Mouse (Mus musculus) liver, embryonic 15.5 days (tissue): ENCODE measurements around the gene Pik3r4. TPM values are rescaled to one million over a fixed set of nuclear protein-coding genes. Genes with fewer than 3 reads are reported as not detected.
"Not testable (repeated sequence)": the region's sequence is repeated elsewhere in the genome, so short reads cannot be mapped to it uniquely, and the experiment has no call there.

ENCODE experiments used
- ATAC-seq: fragments of 200-750 bp; cut with Nextera tagmentation; 2 replicates; pipeline ENCODE4 v1.8.0; 2017; ENCODE audit warnings: moderate number of reproducible peaks, mild to moderate bottlenecking, moderate library complexity; ENCODE audit not compliant: insufficient read depth
- H3K27ac ChIP-seq: fragments of 300-500 bp; sonication (generic); replicated peaks from 2 replicates; pipeline ENCODE4 v1.5.1; 2015; ENCODE audit warnings: mild to moderate bottlenecking, inconsistent platforms
- H3K27me3 ChIP-seq: fragments of 300-500 bp; sonication (generic); 2 replicates; pipeline ENCODE4 v1.6.1; 2015; ENCODE audit warnings: mild to moderate bottlenecking, inconsistent platforms
- H3K36me3 ChIP-seq: fragments of 300-500 bp; sonication (generic); replicated peaks from 2 replicates; pipeline ENCODE4 v1.6.1; 2015; ENCODE audit warnings: moderate library complexity, mild to moderate bottlenecking, inconsistent platforms
- H3K4me1 ChIP-seq: fragments of 300-500 bp; sonication (generic); replicated peaks from 2 replicates; pipeline ENCODE4 v1.6.1; 2015; ENCODE audit warnings: inconsistent platforms
- H3K4me2 ChIP-seq: fragments of 300-500 bp; sonication (generic); 2 replicates; pipeline ENCODE4 v1.6.1; 2015; ENCODE audit warnings: moderate library complexity, mild to moderate bottlenecking, inconsistent platforms
- H3K4me3 ChIP-seq: fragments of 300-500 bp; sonication (generic); replicated peaks from 2 replicates; pipeline ENCODE4 v1.5.1; 2015; ENCODE audit warnings: mild to moderate bottlenecking, inconsistent platforms
- H3K9ac ChIP-seq: fragments of 300-500 bp; sonication (generic); 2 replicates; pipeline ENCODE4 v1.6.1; 2015; ENCODE audit warnings: moderate library complexity, mild to moderate bottlenecking, inconsistent platforms
- H3K9me3 ChIP-seq: fragments of 300-500 bp; sonication (generic); replicated peaks from 2 replicates; pipeline ENCODE4 v1.6.1; 2016; ENCODE audit warnings: inconsistent platforms
- WGBS: fragments of 180-500 bp; shearing (Covaris S2); methylation state at CpG from one replicate; pipeline ENCODE4 v1.1.7; 2015; ENCODE audit warnings: mixed read lengths; ENCODE audit not compliant: insufficient replicate concordance; 5-methylcytosine and 5-hydroxymethylcytosine counted together
- polyA plus RNA-seq: library from polyadenylated mRNA; unstranded; fragments of >200 nt; fragmentation: Nextera tagmentation; extraction: Ambion mirVana; gene quantifications from 2 replicates; pipeline ENCODE4 v1.2.1, GENCODE M21; 2015

Gene Pik3r4
- polyA plus RNA-seq: 5.3 and 6.4 TPM in 2 replicates

DNA sequence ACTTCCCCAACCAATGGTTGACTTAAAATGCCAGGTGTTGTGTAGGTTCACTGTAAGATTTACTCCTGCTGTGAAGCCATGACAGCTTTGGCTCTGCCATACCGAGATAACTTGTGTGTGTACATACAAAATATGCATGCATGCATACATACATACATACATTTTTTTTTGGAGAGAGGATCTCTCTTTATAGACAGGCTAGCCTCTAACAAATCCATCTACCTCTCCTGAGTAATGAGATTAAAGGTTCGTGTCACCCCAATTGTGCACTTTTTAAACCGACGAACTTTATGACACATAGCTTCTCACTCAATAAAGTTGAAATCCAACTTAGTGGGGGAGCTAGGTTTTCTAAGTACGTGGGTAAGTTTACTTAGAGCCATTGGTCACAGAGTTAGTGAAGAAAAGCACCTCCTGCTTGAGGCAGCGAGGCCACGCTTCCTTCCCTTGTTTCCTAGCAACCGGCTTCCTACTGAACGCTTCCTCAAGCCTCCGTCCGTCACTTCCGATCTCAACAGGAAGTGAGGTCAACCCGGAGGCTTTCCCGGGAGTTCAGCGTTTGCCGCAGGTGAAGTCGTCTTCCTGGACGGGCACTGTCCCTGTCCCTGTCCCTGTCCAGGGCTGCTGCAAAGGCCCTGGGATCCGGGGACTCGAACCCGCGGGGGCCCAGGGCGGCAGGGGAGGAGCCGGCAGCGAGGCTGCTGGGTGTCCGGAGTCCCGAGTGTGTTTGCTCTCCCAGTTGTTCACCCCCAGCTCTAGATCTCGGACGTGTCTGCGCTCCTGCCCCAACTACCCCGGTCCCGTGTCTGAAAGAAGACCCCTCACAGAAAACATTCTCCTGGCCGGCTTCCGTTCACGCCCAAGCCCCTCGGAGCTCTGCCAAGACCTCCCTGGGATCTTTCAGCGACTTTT, at the start of gene Pik3r4:
Gene Pik3r4 (plus strand): TSS at position 519 of the 912 bp plus-strand sequence.
- H3K9me3 ChIP-seq: no peaks in the 10 kb centered on the region
- H3K4me3 ChIP-seq: peak within 1 kb of the TSS; percentile 80
- peak within 1 kb of the TSS; percentile 76 for H3K4me2 ChIP-seq
- H3K4me1 ChIP-seq: peaks cover 8% of the 10 kb centered on the region; the same call in 1 of the 2 replicates
- peak within 1 kb of the TSS; percentile 67; the same call in 1 of the 2 replicates for H3K27ac ChIP-seq
- H3K9ac ChIP-seq: peak within 1 kb of the TSS; percentile 77
- ATAC-seq: peak; percentile 79
- H3K36me3 ChIP-seq: 0 out of 2 replicates have a peak, but pooled peaks cover 11% of the 10 kb centered on the region
- no peaks in the 10 kb centered on the region for H3K27me3 ChIP-seq
- 5% methylated on average over 37 of the region's 37 CpGs for WGBS

DNA sequence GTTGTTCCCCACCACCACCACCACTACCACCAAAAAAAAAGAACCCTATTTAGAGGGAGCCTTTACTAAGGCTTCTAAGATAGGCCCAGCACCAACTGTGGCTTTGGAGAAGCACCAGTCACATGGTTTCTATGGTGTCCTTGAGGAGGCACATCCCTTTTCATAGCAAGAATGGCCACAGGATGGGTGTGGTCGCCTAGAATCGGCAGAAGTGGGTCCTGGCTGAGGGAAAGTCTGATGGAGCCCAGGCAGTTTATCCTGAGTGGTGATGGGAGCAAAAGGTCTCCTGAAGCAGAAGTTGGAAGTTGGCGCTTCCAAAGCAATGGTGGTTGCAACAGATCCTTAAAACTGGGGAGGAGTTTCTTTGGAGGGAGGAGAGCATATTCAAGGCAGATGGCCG, 43.9 kb upstream of the Pik3r4 start:
- Histone ChIP-seq H3K9ac (no peak overlapping the region), H3K9me3 (no peaks in the 10 kb centered on the region), H3K36me3 (no peaks in the 10 kb centered on the region), H3K27me3 (no peaks in the 10 kb centered on the region), H3K27ac (no peak overlapping the region), H3K4me2 (no peak overlapping the region), H3K4me1 (no peaks in the 10 kb centered on the region), H3K4me3 (no peak overlapping the region)
- 53% methylated on average over 4 of the region's 4 CpGs for WGBS
- ATAC-seq: no peak

DNA sequence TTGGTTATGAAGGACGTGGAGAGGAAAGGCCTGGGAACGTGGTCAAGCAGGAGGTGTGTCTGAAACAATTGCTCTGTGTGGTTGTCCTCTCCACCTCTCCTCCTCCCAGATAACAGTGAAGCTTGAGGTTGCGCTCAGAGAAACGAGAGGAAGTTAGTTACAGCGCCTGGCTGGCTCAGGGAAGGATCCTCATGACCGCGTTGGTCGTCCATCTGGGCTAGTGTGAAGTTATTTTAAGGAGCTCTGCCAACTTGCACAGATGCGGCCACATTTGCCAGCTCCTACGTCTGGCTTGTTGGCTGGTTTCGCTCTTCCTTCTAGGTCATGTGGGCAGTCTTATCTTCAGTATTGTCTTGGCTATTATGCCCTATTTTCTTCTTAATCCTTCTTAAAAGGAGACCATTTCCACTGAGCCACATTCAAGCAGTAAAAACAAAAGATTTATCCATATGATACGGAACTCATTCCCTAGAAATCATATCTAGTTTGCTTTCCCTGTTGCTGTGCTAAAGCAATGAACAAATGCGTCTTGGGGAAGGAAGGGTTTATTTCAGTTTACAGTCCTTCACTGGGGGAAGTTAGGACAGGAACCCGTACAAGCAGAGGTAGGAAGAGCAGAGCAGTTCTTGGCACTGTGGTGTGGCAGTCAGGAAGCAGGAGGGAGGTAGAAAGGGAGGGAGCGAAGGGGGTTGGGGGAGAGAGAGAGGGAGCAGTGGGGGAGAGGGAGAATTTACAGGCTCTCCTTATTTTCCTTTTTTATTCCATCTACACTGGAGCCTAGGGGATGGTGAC, 30.6 kb upstream of the Pik3r4 start:
- H3K27me3 ChIP-seq: no peaks in the 10 kb centered on the region
- no peaks in the 10 kb centered on the region for H3K4me1 ChIP-seq
- no peak overlapping the region for H3K27ac ChIP-seq
- no peak overlapping the region for H3K4me2 ChIP-seq
- WGBS: 39% methylated on average over 15 of the region's 15 CpGs
- no peaks in the 10 kb centered on the region for H3K36me3 ChIP-seq
- H3K4me3 ChIP-seq: no peak overlapping the region
- no peak for ATAC-seq
- no peak overlapping the region for H3K9ac ChIP-seq
- no peaks in the 10 kb centered on the region for H3K9me3 ChIP-seq

DNA sequence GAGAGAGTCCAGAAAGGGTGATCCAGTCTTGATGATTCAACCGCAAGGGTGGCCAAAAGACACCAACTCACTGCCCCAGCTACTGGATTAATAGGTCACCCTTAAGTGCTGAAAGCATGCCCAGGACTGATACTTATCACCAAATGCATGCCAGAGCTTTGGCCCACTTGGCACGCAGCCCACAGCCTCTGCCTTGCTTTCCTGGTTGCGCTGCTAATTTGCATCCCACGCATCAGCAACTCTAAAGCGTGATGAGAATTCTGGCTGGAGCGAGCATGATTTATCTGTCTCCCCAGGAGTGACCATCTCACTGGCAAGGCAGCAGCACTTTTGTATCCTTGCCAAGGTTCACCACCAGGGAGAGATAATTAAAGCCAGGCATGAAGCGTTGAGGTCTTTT, 29.9 kb upstream of the Pik3r4 start:
- WGBS: 81% methylated on average over 7 of the region's 7 CpGs
- no peak overlapping the region for H3K9ac ChIP-seq
- no peaks in the 10 kb centered on the region for H3K27me3 ChIP-seq
- no peak overlapping the region for H3K4me2 ChIP-seq
- no peaks in the 10 kb centered on the region for H3K4me1 ChIP-seq
- no peak for ATAC-seq
- no peaks in the 10 kb centered on the region for H3K9me3 ChIP-seq
- no peak overlapping the region for H3K4me3 ChIP-seq
- H3K36me3 ChIP-seq: no peaks in the 10 kb centered on the region
- H3K27ac ChIP-seq: no peak overlapping the region

DNA sequence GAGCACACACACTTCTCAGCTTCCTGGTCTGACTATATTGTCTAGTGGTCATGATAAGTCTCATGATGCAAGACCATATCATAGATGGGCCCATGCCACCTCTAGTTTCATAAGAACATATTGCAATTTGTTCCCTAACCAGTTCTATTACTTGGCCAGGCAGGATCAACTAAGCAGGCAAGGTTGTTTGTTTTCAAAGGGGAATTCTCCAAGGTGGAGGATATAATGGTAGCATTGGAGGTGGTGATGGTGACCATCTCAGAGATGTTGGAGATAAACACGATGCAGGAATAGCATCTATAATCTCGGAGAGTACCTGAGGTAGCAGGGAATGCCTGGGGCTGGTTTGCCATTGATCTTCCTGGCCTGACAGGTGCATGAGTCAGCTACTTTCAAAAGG, 26.8 kb upstream of the Pik3r4 start:
- Histone ChIP-seq H3K27ac (no peak overlapping the region), H3K27me3 (no peaks in the 10 kb centered on the region), H3K4me1 (no peaks in the 10 kb centered on the region), H3K4me2 (no peak overlapping the region), H3K9me3 (no peaks in the 10 kb centered on the region), H3K4me3 (no peak overlapping the region), H3K9ac (no peak overlapping the region), H3K36me3 (no peaks in the 10 kb centered on the region)
- 56% methylated on average over 2 of the region's 2 CpGs for WGBS
- no peak for ATAC-seq

DNA sequence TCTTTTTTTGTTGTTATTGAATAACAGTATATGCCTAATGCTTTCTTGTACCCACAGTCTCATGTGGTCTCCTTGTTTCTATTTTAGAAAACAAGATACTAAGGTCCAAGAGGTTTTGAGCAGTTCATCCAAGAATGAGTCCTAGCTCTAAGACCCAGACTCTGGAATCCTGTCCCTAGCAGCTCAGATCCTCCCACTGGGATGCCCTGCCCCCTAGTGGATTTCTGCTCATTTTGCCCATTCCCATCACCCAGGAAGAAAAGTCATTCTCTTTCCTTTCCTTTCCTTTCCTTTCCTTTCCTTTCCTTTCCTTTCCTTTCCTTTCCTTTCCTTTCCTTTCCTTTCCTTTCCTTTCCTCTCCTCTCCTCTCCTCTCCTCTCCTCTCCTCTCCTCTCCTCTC, 25.5 kb upstream of the Pik3r4 start:
- not testable (repeated sequence) for H3K36me3 ChIP-seq, H3K27ac ChIP-seq, ATAC-seq, H3K9ac ChIP-seq, H3K4me3 ChIP-seq, H3K9me3 ChIP-seq, H3K4me2 ChIP-seq, H3K27me3 ChIP-seq, H3K4me1 ChIP-seq

DNA sequence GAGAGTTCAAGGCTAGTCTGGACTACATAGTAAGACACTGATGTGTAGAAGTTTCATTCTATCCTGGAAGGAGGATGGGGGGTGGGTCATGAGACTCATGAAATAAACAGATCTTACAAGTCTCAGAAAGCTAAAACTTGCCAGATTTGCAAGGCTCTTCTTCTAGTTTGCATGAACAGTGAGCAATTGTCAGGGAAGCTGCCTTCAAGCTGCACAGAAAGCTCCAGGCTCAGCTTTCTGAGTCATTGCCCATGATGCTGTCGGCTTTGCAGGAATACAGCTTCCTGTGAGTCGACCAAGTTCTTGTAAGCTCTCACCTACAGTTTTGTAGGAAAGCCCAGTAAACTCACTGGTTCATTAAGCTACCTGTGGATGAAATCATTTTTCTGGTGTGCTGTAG, 8.8 kb upstream of the Pik3r4 start:
- H3K27ac ChIP-seq: no peak overlapping the region
- H3K4me3 ChIP-seq: no peak overlapping the region
- no peaks in the 10 kb centered on the region for H3K9me3 ChIP-seq
- H3K27me3 ChIP-seq: no peaks in the 10 kb centered on the region
- no peaks in the 10 kb centered on the region for H3K36me3 ChIP-seq
- H3K4me1 ChIP-seq: no peaks in the 10 kb centered on the region
- no peak overlapping the region for H3K9ac ChIP-seq
- 41% methylated on average over 2 of the region's 2 CpGs for WGBS
- H3K4me2 ChIP-seq: no peak overlapping the region
- no peak for ATAC-seq

DNA sequence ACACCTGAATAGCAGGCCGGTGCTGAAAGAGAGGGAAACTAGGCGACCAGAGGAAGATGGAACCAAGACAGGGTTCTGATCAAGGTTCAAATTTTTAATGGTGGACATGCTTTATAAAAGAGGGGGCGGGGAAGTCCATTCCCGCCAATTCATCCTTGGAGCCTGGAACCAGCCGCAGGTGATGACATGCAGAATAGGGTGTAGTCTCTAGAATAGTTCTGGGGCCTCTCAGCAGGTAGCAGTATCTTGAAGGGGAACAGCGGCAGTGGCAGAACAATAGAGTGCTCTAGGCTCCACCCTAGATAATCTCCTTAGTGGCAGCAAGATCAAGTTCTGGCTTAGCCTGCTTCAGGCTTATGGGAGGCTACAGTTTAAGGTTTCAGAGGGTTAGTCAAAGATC, 1.4 kb upstream of the Pik3r4 start:
- WGBS: 62% methylated on average over 6 of the region's 6 CpGs
- not testable (repeated sequence) for H3K4me3 ChIP-seq, H3K27me3 ChIP-seq, H3K27ac ChIP-seq, ATAC-seq, H3K9ac ChIP-seq, H3K4me1 ChIP-seq, H3K4me2 ChIP-seq, H3K9me3 ChIP-seq
- 0 out of 2 replicates have a peak, but pooled peaks cover 11% of the 10 kb centered on the region for H3K36me3 ChIP-seq

DNA sequence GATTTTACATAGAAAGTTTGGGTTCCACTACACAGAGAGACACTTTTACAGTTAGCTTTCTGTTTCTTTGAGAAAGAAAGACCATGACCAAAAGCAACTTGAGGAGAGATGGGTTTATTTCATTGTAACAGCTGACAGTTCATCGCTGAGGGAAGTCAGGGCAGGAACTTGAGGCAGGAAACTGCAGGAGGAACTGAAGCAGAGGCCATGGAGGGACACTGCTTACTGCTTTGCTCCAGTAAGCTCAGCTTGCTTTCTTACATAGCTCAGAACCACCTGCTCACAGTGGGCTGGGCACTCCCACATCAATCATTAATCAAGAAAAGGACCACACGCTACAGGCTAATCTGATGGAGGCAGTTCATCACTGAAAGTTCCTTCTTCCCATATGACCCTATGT, 13.4 kb downstream of the Pik3r4 start:
- Histone ChIP-seq H3K4me2 (no peak overlapping the region), H3K9me3 (no peaks in the 10 kb centered on the region), H3K4me1 (no peaks in the 10 kb centered on the region), H3K9ac (no peak overlapping the region), H3K4me3 (no peak overlapping the region), H3K27me3 (no peaks in the 10 kb centered on the region), H3K36me3 (peaks cover 24% of the 10 kb centered on the region), H3K27ac (no peak overlapping the region)
- 45% methylated on average over 2 of the region's 2 CpGs for WGBS
- ATAC-seq: no peak

DNA sequence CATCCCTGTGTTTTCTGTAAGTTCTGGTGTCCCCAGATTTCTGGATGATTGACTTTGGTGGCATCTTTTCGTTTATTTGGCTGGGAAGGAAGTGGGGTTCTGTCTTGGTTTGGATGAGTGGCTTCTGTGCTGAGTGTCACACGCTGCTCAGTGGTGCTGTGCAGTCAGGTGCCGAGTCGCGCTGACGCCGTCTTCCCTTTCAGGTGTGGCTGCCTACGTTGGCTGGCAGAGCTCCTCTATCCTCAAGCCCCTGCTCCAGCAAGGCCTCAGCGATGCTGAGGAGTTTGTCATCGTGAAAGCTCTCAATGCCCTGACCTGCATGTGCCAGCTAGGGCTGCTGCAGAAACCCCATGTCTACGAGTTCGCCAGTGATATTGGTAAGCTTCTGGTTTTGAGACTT, 15.4 kb downstream of the Pik3r4 start:
- peaks cover 40% of the 10 kb centered on the region for H3K36me3 ChIP-seq
- H3K27me3 ChIP-seq: no peaks in the 10 kb centered on the region
- H3K4me2 ChIP-seq: no peak overlapping the region
- no peak overlapping the region for H3K4me3 ChIP-seq
- H3K27ac ChIP-seq: no peak overlapping the region
- H3K4me1 ChIP-seq: no peaks in the 10 kb centered on the region
- no peak overlapping the region for H3K9ac ChIP-seq
- WGBS: 85% methylated on average over 12 of the region's 12 CpGs
- no peaks in the 10 kb centered on the region for H3K9me3 ChIP-seq
- no peak for ATAC-seq

DNA sequence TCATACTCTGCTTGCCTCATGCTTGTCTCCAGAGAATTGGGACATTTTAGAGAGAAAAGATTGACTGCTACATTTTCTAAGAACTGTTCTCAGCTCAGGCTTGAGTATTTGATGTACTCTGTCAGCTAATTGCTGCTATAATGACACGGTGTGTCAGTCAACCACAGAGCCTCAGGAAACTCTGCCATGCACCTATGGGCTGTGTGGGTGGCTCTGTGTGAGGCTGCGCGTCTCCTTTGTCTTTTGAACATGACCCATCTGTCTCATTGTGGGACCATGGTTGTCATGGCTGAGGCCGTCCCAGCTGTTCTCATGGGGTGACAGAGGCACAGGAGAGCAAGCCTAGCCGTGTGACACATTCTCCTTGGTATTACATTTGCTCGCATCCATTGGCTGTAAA, 17.1 kb downstream of the Pik3r4 start:
- ATAC-seq: no peak
- Histone ChIP-seq H3K27me3 (no peaks in the 10 kb centered on the region), H3K4me3 (no peak overlapping the region), H3K4me1 (no peaks in the 10 kb centered on the region), H3K36me3 (peaks cover 34% of the 10 kb centered on the region), H3K27ac (no peak overlapping the region), H3K9ac (no peak overlapping the region), H3K9me3 (no peaks in the 10 kb centered on the region), H3K4me2 (no peak overlapping the region)
- WGBS: 77% methylated on average over 6 of the region's 6 CpGs
